Mouse (Mus musculus) heart, postnatal 0 days (tissue): ENCODE measurements at regions not wholly inside any gene's neighbourhood (a gene's known extent, or its start where the extent isn't known, plus 50 kb on each side); places are given as distances from the start of the nearest gene placed in this dataset.

ENCODE experiments used
- CTCF ChIP-seq: IDR thresholded peaks from 2 replicates; pipeline ENCODE4 v1.5.1; 2016; ENCODE audit warnings: antibody characterized with exemption, control low read depth, low read depth
- EP300 ChIP-seq: IDR thresholded peaks from 2 replicates; pipeline ENCODE4 v1.6.1; 2016; ENCODE audit warnings: antibody characterized with exemption, low read depth

DNA sequence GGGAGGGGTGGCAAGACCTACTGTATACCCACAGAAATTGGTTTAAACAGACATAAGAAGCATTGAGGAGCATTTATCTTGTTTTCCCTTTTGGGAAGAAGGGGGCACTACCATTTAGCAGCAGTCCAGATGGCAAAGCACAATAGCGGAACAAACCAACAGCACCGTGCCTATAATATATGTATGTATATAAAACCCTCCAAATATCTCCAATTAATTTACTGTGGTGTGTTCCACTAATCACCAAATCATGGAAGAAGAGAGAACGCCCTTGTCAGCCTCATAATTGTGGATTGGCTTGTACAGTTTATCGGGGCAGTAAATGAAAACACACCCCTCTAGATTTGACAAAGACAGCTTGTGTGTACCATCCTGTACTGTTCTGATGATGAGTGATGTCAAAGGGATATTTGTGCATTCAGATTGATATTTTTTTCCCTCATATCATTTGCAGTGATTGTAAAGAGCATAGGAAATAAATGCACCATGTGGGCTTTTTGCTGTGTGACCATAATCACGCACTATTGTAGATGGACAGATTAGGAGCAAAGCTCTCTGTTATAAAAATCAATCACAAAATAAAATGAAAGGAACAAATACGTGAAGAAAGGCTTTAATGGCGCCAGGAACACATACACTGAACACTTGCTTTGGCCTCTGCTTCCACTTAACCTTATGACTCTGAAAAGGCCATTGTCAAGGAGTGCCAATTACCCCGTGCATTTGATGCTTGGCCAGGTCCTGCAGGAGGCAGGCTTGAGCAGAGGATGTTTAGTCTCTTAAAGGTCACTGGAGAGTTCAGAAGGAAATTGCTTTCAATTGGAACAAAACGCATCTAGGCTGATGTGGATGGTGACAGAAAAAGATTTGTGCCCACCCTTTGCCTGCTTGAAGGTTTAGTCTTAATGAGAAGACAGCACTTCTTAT lies 119.0 kb downstream of the Mmrn1 start:
- TF ChIP-seq CTCF (no peak), EP300 (no peak)
